Mouse (Mus musculus): ENCODE data around the gene Syne2. TPM values are rescaled to one million over a fixed set of nuclear protein-coding genes. Genes with fewer than 3 reads are reported as not detected.

The Syne2 gene
- polyA plus RNA-seq, 1 experiment from 2014 or later = 45.9 TPM

DNA sequence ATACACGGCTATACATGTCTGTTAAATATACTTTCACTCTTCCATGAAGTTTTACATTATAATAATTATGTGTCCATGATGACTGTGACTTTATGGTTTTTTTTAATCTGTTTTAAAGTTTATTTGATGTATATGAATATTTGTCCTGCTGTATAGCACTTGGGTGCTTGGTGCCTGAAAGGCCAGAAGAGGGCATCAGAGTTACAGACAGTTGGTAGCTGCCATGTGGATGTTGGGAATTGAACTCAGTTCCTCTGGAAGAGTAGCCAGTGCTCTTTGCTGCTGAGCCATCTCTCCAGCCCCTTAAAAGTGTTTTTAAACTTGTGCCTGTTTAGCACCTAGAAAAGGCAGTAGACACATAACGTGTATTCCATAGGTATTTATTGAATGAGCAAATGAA, 21.4 kb upstream of the Syne2 start:
- Histone ChIP-seq H3K4me1 (ENCODE audit: control insufficient read depth, insufficient read depth, low read length) (no peaks in the 10 kb centered on the region), H3K4me3 (ENCODE audit: low read depth, low read length) (no peak overlapping the region), H3K36me3 (ENCODE audit: control insufficient read depth, insufficient read depth, low read length) (no peaks in the 10 kb centered on the region), H3K4me2 (ENCODE audit: low read depth, low read length) (no peak overlapping the region), H3K27ac (ENCODE audit: low read depth, low read length) (no peak overlapping the region), H3K9me3 (ENCODE audit: control insufficient read depth, low read length) (no peaks in the 10 kb centered on the region), H3K9ac (replicated peaks; ENCODE audit: low read depth, low read length) (no peak overlapping the region), H3K27me3 (ENCODE audit: control insufficient read depth, insufficient read depth, low read length) (no peaks in the 10 kb centered on the region)
- no peak for ATAC-seq (ENCODE audit: low read depth)
- WGBS = 83% methylated on average over 2 of the region's 2 CpGs

DNA sequence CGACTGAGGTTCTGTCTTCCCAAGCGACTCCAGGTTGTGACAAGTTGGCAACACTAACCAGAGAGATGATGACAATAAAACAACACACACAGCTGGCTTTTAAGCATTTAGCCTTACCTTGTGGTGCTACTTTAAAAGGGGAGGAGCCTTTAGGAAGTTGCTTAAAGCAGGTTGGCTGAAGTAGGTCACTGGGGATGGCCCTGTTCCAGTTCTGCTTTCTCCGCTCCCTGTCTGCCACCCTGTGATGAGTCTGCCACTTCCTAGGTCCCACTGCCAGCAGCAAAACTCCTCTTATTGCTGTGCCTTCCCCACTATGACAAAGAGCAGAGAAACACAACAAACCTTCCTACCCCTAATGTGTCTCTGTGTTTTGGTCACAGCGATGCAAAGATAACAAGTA, 11.7 kb upstream of the Syne2 start:
- no peaks in the 10 kb centered on the region for H3K4me1 ChIP-seq (ENCODE audit: control insufficient read depth, insufficient read depth, low read length)
- WGBS = 93% methylated on average over 4 of the region's 4 CpGs
- no peak overlapping the region for H3K4me3 ChIP-seq (ENCODE audit: low read depth, low read length)
- no peaks in the 10 kb centered on the region for H3K36me3 ChIP-seq (ENCODE audit: control insufficient read depth, insufficient read depth, low read length)
- no peak overlapping the region for H3K27ac ChIP-seq (ENCODE audit: low read depth, low read length)
- no peak overlapping the region for H3K4me2 ChIP-seq (ENCODE audit: low read depth, low read length)
- H3K9ac ChIP-seq (replicated peaks; ENCODE audit: low read depth, low read length) = no peak overlapping the region
- H3K9me3 ChIP-seq (ENCODE audit: control insufficient read depth, low read length) = no peaks in the 10 kb centered on the region
- ATAC-seq (ENCODE audit: low read depth) = no peak
- H3K27me3 ChIP-seq (ENCODE audit: control insufficient read depth, insufficient read depth, low read length) = no peaks in the 10 kb centered on the region

DNA sequence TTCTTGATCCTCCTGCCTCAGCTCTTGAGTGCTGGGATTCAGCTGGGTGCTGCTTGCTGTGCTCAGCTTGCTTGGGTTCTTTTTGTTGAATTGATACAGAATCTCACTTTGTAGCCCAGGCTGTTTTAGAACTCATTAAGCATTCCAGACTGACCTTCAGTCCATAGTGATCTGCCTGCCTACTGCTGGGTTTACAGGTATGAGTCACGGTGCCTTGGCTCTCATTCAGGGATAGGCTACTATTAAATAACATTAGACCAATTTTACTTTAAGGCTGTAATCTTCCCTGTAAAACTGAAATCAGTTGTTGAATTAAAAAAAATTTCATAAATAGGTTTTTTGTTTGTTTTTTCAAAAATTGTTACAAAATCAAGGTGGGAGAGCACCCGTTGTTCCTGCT, 4.2 kb upstream of the Syne2 start:
- Histone ChIP-seq H3K9me3 (ENCODE audit: control insufficient read depth, low read length) (no peaks in the 10 kb centered on the region), H3K27me3 (ENCODE audit: control insufficient read depth, insufficient read depth, low read length) (no peaks in the 10 kb centered on the region), H3K4me2 (ENCODE audit: low read depth, low read length) (no peak overlapping the region), H3K4me1 (ENCODE audit: control insufficient read depth, insufficient read depth, low read length) (no peaks in the 10 kb centered on the region), H3K4me3 (ENCODE audit: low read depth, low read length) (no peak overlapping the region), H3K9ac (replicated peaks; ENCODE audit: low read depth, low read length) (no peak overlapping the region), H3K36me3 (ENCODE audit: control insufficient read depth, insufficient read depth, low read length) (no peaks in the 10 kb centered on the region), H3K27ac (ENCODE audit: low read depth, low read length) (no peak overlapping the region)
- no peak for ATAC-seq (ENCODE audit: low read depth)
- WGBS = 97% methylated on average over 2 of the region's 2 CpGs

DNA sequence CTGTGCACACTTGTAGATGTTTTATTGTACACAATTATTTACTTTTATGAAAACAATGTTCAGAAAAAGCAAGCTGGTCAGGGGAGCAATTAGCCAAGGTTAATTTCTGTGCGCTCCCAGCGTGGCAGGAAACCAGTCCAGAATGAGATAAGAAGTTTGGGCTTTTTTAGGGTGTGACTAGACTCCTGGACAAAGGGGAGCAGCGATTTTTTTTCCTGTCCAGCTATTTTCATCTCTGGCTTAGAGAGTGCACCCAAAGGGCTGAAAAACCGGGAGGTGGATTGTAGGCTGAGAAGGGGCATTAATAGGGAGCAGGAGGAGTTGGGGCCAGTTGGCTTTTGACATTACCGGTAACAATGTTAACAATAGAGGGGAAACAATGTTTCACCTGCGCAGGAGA, 3.4 kb upstream of the Syne2 start:
- H3K9ac ChIP-seq (replicated peaks; ENCODE audit: low read depth, low read length) = no peak overlapping the region
- WGBS = 84% methylated on average over 6 of the region's 6 CpGs
- no peaks in the 10 kb centered on the region for H3K9me3 ChIP-seq (ENCODE audit: control insufficient read depth, low read length)
- ATAC-seq (ENCODE audit: low read depth) = no peak
- no peak overlapping the region for H3K27ac ChIP-seq (ENCODE audit: low read depth, low read length)
- H3K4me1 ChIP-seq (ENCODE audit: control insufficient read depth, insufficient read depth, low read length) = peaks cover 5% of the 10 kb centered on the region; the same call in 1 of the 2 replicates
- no peak overlapping the region for H3K4me2 ChIP-seq (ENCODE audit: low read depth, low read length)
- H3K27me3 ChIP-seq (ENCODE audit: control insufficient read depth, insufficient read depth, low read length) = no peaks in the 10 kb centered on the region
- no peaks in the 10 kb centered on the region for H3K36me3 ChIP-seq (ENCODE audit: control insufficient read depth, insufficient read depth, low read length)
- H3K4me3 ChIP-seq (ENCODE audit: low read depth, low read length) = no peak overlapping the region

DNA sequence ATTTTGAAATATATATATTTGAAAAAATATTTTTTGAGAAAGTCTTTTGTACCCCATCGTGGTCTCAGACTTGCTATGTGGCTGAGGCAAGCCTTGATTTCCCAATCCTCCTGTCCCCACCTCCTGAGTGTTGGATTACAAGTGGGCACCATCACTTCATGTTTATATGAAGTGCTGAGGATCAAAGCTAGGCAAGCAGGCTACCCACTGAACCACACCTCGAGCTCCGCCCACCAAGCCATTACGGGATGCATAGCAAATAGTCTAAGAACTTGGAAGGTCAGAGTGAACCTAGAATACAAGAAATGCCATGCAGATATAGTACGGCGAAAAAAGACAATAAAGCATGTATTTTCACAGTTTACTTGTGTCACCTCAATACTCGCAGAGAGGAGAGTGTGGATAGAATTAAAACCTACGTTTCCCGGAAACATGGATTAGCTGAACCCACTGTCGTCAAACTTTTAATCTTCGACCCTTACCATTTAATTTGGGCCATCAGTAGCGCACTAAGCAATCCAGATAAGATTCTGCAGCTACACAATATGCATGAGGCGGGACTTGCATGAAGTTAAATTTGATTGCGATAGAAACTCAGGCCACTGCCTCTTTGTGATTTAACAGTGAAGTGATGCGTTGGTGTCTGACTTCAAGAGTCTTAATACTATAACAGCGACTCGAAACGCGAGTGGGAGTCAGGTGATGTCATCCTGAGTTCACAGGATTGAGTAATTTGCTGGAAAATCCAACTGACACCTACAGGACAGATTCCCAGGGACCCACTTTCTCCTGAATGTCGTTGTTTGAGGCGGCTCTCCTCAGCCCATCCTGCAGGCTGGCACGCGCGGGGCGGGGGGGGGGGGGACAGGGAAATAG, 715 bp upstream of the Syne2 start:
- peak overlapping the region; percentile 88 for H3K4me2 ChIP-seq (ENCODE audit: low read depth, low read length)
- peak overlapping the region; percentile 88 for H3K9ac ChIP-seq (replicated peaks; ENCODE audit: low read depth, low read length)
- H3K4me1 ChIP-seq (ENCODE audit: control insufficient read depth, insufficient read depth, low read length) = peaks cover 6% of the 10 kb centered on the region; the same call in 1 of the 2 replicates
- no peak for ATAC-seq (ENCODE audit: low read depth)
- H3K36me3 ChIP-seq (ENCODE audit: control insufficient read depth, insufficient read depth, low read length) = no peaks in the 10 kb centered on the region
- H3K4me3 ChIP-seq (ENCODE audit: low read depth, low read length) = peak overlapping the region; percentile 93
- 14% methylated on average over 24 of the region's 25 CpGs for WGBS
- no peaks in the 10 kb centered on the region for H3K9me3 ChIP-seq (ENCODE audit: control insufficient read depth, low read length)
- no peaks in the 10 kb centered on the region for H3K27me3 ChIP-seq (ENCODE audit: control insufficient read depth, insufficient read depth, low read length)
- H3K27ac ChIP-seq (ENCODE audit: low read depth, low read length) = no peak overlapping the region

DNA sequence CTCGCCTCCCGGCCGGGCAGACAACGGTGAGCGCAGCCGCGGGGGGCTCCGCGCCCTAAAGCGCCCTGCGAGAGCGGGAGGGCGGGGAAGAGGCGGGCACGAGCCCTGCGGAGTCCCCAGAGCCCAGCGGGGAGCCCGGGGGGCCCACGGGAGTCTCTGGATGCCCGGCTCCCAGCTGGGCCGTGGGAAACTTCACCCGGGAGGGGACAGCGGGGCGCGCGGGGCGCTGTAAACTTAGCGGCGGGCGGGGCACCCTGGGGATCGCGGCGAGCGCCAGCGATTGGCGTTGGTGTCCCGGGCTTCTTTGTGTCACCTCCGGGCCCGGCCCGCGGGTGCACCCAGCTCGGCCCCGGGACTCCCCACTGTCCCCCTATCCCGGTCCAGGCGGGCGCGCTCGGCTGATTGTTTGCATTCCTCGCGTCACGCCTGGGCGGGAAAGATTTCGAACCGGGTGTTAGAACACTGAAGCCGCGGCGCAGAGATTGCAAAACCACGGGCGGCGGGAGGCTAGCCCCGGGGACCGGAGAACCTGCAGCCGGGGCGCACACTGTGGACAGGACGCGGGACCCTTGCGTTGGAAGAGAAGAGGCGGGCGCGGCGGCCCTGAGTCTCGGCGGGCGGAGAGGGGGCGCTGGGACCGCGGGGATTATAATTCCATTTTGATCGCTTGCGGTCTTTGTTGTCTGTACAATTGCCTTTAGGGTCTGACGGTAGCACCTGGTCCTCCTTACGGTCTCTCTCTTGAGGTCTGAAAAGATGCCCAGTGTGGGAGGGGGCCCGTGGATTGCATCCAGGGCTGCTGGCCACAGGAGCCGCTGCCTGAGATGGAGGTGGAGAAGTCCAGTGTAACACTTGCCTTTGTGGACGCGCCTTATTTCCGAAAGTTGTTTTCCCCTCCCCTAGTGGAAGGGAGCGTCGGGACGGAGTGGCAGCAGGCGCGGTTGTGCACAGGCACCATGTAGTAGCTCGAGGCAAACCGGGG, 810 bp downstream of the Syne2 start:
- Histone ChIP-seq H3K4me2 (ENCODE audit: low read depth, low read length) (peak overlapping the region; percentile 88), H3K4me3 (ENCODE audit: low read depth, low read length) (peak overlapping the region; percentile 93), H3K9me3 (ENCODE audit: control insufficient read depth, low read length) (no peaks in the 10 kb centered on the region), H3K27ac (ENCODE audit: low read depth, low read length) (peak overlapping the region; percentile 66), H3K9ac (replicated peaks; ENCODE audit: low read depth, low read length) (peak overlapping the region; percentile 88), H3K27me3 (ENCODE audit: control insufficient read depth, insufficient read depth, low read length) (no peaks in the 10 kb centered on the region), H3K4me1 (ENCODE audit: control insufficient read depth, insufficient read depth, low read length) (peaks cover 6% of the 10 kb centered on the region; the same call in 1 of the 2 replicates), H3K36me3 (ENCODE audit: control insufficient read depth, insufficient read depth, low read length) (no peaks in the 10 kb centered on the region)
- 1% methylated on average over 81 of the region's 93 CpGs for WGBS
- peak; percentile 84 for ATAC-seq (ENCODE audit: low read depth)

DNA sequence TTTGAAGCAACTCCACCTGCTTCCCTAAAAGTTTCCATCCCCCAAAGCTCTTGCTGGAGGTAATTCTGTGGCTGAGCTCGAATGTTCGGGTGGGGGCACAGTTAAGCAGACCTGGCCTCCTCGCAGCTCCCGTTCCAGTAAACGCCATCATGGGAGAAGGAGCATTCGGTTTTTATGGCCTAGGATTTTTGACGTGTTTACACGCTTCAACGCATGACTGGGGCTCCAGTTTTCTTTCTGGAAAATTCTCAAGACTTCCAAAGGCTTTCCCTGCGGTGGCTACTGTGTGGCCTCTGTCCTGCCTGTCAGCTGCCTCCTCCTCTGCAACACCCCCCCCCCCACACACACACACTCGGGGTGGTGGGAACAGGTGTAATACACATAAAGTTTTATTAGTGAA, 1.5 kb downstream of the Syne2 start:
- Histone ChIP-seq H3K27me3 (ENCODE audit: control insufficient read depth, insufficient read depth, low read length) (no peaks in the 10 kb centered on the region), H3K27ac (ENCODE audit: low read depth, low read length) (no peak overlapping the region), H3K9ac (replicated peaks; ENCODE audit: low read depth, low read length) (peak overlapping the region; percentile 88), H3K4me1 (ENCODE audit: control insufficient read depth, insufficient read depth, low read length) (peaks cover 6% of the 10 kb centered on the region; the same call in 1 of the 2 replicates), H3K9me3 (ENCODE audit: control insufficient read depth, low read length) (no peaks in the 10 kb centered on the region), H3K4me3 (ENCODE audit: low read depth, low read length) (peak overlapping the region; percentile 93), H3K4me2 (ENCODE audit: low read depth, low read length) (peak overlapping the region; percentile 88), H3K36me3 (ENCODE audit: control insufficient read depth, insufficient read depth, low read length) (no peaks in the 10 kb centered on the region)
- no peak for ATAC-seq (ENCODE audit: low read depth)
- 5% methylated on average over 11 of the region's 11 CpGs for WGBS

DNA sequence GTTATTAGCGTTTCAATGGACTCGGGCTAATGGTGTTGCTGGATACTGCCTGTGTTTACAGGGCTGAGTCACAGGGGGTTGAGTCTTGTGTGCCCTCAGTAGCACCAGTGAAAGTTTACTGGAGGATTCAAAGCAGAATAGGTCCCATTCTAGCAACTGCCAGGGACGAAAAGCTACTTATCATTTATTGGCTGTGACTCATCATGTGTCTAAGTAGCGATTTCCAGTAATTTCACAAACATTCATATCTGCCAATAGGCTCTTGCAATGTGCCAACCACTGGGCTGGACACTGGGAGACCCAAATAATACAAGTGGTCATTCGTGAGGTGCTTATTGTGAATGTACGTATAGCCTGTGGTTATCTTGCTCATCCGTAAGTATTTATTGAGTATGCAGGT, 2.3 kb downstream of the Syne2 start:
- Histone ChIP-seq H3K4me3 (ENCODE audit: low read depth, low read length) (no peak overlapping the region), H3K4me1 (ENCODE audit: control insufficient read depth, insufficient read depth, low read length) (peaks cover 6% of the 10 kb centered on the region; the same call in 1 of the 2 replicates), H3K9me3 (ENCODE audit: control insufficient read depth, low read length) (no peaks in the 10 kb centered on the region), H3K27ac (ENCODE audit: low read depth, low read length) (no peak overlapping the region), H3K9ac (replicated peaks; ENCODE audit: low read depth, low read length) (no peak overlapping the region), H3K27me3 (ENCODE audit: control insufficient read depth, insufficient read depth, low read length) (no peaks in the 10 kb centered on the region), H3K36me3 (ENCODE audit: control insufficient read depth, insufficient read depth, low read length) (no peaks in the 10 kb centered on the region), H3K4me2 (ENCODE audit: low read depth, low read length) (no peak overlapping the region)
- ATAC-seq (ENCODE audit: low read depth) = no peak
- 77% methylated on average over 7 of the region's 7 CpGs for WGBS
